Mouse (Mus musculus): ENCODE data around the gene Mus81. TPM values are rescaled to one million over a fixed set of nuclear protein-coding genes. Genes with fewer than 3 reads are reported as not detected.

Gene Mus81
- 81.3 TPM for polyA plus RNA-seq (2017; shearing (Covaris generic))

GRCm38 (mm10) chr19:5487768-5488550 lies at the start of gene Mus81:
TSS of gene Mus81 (minus strand) at chr19:5488402.

GRCm38 (mm10) chr19:5510031-5511026 lies 22.1 kb upstream of the Mus81 start, which contains the start of gene Snx32:
TSS of gene Snx32 (minus strand) at chr19:5510538.

GRCm38 (mm10) chr19:5503687-5504086 lies 15.5 kb upstream of the Mus81 start, which contains the start of gene 1700020D05Rik:
TSS of gene 1700020D05Rik (minus strand) at chr19:5503787.

GRCm38 (mm10) chr19:5490313-5490897 lies 2.2 kb upstream of the Mus81 start, which contains the start of gene Cfl1:
TSS of gene Cfl1 (plus strand) at chr19:5490455.

GRCm38 (mm10) chr19:5473720-5474119 lies 14.5 kb downstream of the Mus81 start, which contains the start of gene Efemp2:
TSS of gene Efemp2 (plus strand) at chr19:5473954.

GRCm38 (mm10) chr19:5468374-5468773 lies 19.8 kb downstream of the Mus81 start, which contains the start of gene Ctsw:
TSS of gene Ctsw (minus strand) at chr19:5468507.

GRCm38 (mm10) chr19:5460465-5460911 lies 27.7 kb downstream of the Mus81 start, which contains the start of gene Fibp:
TSS of gene Fibp (plus strand) at chr19:5460615.

GRCm38 (mm10) chr19:5457746-5458442 lies 30.3 kb downstream of the Mus81 start, which contains the start of gene Ccdc85b:
TSS of gene Ccdc85b (minus strand) at chr19:5457894.

GRCm38 (mm10) chr19:5447515-5448353 lies 40.5 kb downstream of the Mus81 start, which contains the start of gene Fosl1:
TSS of gene Fosl1 (plus strand) at chr19:5447547.

Other genes with a start within 250 kb of the Mus81 start
- gene Pacs1, start 215.3 kb downstream of the Mus81 start, polyA plus RNA-seq (2017; shearing (Covaris generic)) = 16.5 TPM
- 415 TPM for gene Sf3b2, start 192.9 kb downstream of the Mus81 start, polyA plus RNA-seq (2017; shearing (Covaris generic))
- gene Gal3st3, start 190.1 kb downstream of the Mus81 start, polyA plus RNA-seq (2017; shearing (Covaris generic)) = not detected
- gene Catsper1, start 152.7 kb downstream of the Mus81 start, polyA plus RNA-seq (2017; shearing (Covaris generic)) = not detected
- gene Cst6, start 138.8 kb downstream of the Mus81 start, polyA plus RNA-seq (2017; shearing (Covaris generic)) = 2.0 TPM
- 58.1 TPM for gene Eif1ad, start 121.7 kb downstream of the Mus81 start, polyA plus RNA-seq (2017; shearing (Covaris generic))
- gene Banf1, start 121.2 kb downstream of the Mus81 start, polyA plus RNA-seq (2017; shearing (Covaris generic)) = 305 TPM
- gene Sart1, start 99.7 kb downstream of the Mus81 start, polyA plus RNA-seq (2017; shearing (Covaris generic)) = 35.0 TPM
- gene Tsga10ip, start 85.9 kb downstream of the Mus81 start, polyA plus RNA-seq (2017; shearing (Covaris generic)) = 0.60 TPM
- 75.7 TPM for gene Drap1, start 63.4 kb downstream of the Mus81 start, polyA plus RNA-seq (2017; shearing (Covaris generic))
- 19.2 TPM for gene AI837181, start 63.3 kb downstream of the Mus81 start, polyA plus RNA-seq (2017; shearing (Covaris generic))
- gene Fosl1, start 40.9 kb downstream of the Mus81 start, polyA plus RNA-seq (2017; shearing (Covaris generic)) = not detected
- 5.3 TPM for gene Ccdc85b, start 30.5 kb downstream of the Mus81 start, polyA plus RNA-seq (2017; shearing (Covaris generic))
- 148 TPM for gene Fibp, start 27.8 kb downstream of the Mus81 start, polyA plus RNA-seq (2017; shearing (Covaris generic))
- 81.4 TPM for gene Ctsw, start 19.9 kb downstream of the Mus81 start, polyA plus RNA-seq (2017; shearing (Covaris generic))
- gene Efemp2, start 14.4 kb downstream of the Mus81 start, polyA plus RNA-seq (2017; shearing (Covaris generic)) = 2.5 TPM
- 4,076 TPM for gene Cfl1, start 2.1 kb upstream of the Mus81 start, polyA plus RNA-seq (2017; shearing (Covaris generic))
- 0.45 TPM for gene 1700020D05Rik, start 15.4 kb upstream of the Mus81 start, polyA plus RNA-seq (2017; shearing (Covaris generic))
- gene Snx32, start 22.1 kb upstream of the Mus81 start, polyA plus RNA-seq (2017; shearing (Covaris generic)) = 20.1 TPM
- gene Ovol1, start 72.2 kb upstream of the Mus81 start, polyA plus RNA-seq (2017; shearing (Covaris generic)) = not detected
- gene Ap5b1, start 79.6 kb upstream of the Mus81 start, polyA plus RNA-seq (2017; shearing (Covaris generic)) = 21.4 TPM
- 145 TPM for gene Rnaseh2c, start 113.5 kb upstream of the Mus81 start, polyA plus RNA-seq (2017; shearing (Covaris generic))
- 51.5 TPM for gene Kat5, start 121.8 kb upstream of the Mus81 start, polyA plus RNA-seq (2017; shearing (Covaris generic))
- 151 TPM for gene Rela, start 149.1 kb upstream of the Mus81 start, polyA plus RNA-seq (2017; shearing (Covaris generic))
- gene Sipa1, start 175.3 kb upstream of the Mus81 start, polyA plus RNA-seq (2017; shearing (Covaris generic)) = 75.3 TPM
- 26.1 TPM for gene Map3k11, start 200.3 kb upstream of the Mus81 start, polyA plus RNA-seq (2017; shearing (Covaris generic))
- gene Pcnx3, start 200.5 kb upstream of the Mus81 start, polyA plus RNA-seq (2017; shearing (Covaris generic)) = 64.4 TPM
- gene Kcnk7, start 216.0 kb upstream of the Mus81 start, polyA plus RNA-seq (2017; shearing (Covaris generic)) = 3.6 TPM
- gene Ehbp1l1, start 237.9 kb upstream of the Mus81 start, polyA plus RNA-seq (2017; shearing (Covaris generic)) = 74.6 TPM
- gene Fam89b, start 241.3 kb upstream of the Mus81 start, polyA plus RNA-seq (2017; shearing (Covaris generic)) = 52.3 TPM